Mouse (Mus musculus): ENCODE data around the gene Chek2.
"Not testable (repeated sequence)": the region's sequence is repeated elsewhere in the genome, so short reads cannot be mapped to it uniquely, and the experiment has no call there.

The Chek2 gene

DNA sequence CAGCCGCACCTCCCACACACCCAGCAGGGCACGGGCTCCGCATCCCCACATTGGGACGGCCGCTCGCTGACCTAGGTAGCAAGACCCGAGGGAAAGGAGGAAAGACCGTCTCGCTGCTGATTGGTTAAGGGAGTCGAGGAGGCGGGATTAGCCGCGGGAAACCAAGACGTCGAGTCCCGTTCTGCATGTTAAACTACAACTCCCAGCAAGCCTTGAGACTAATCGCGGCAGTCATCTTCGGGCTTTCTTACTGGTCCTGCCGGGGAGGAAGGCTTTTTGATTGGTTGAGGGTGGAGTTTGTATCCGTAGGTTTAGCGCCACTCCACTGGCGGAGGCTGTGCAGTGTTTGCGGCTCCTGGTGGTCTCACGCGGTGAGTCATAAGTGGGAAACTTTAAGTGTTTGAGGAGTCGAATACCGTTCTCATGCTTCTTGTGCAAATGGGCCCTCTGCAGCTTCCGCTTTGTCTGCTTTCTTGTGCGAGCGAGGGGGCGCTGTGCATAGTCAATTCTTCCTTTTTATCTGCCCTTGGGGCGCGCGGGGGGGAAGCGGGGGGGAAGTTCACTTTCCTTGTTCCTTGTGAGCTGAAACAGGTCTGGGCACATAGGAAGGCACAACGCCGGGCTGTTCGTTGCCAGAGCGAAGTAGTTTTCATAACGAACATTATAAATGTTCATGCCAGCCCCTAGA lies at the start of gene Chek2, which contains the start of gene Hscb:
TSS of gene Chek2 (plus strand) at position 302 of the 688 bp plus-strand sequence.
TSS of gene Hscb (minus strand) at position 100 of the 688 bp plus-strand sequence.
- DNase-seq (ENCODE audit: low spot score): peak; percentile 99

DNA sequence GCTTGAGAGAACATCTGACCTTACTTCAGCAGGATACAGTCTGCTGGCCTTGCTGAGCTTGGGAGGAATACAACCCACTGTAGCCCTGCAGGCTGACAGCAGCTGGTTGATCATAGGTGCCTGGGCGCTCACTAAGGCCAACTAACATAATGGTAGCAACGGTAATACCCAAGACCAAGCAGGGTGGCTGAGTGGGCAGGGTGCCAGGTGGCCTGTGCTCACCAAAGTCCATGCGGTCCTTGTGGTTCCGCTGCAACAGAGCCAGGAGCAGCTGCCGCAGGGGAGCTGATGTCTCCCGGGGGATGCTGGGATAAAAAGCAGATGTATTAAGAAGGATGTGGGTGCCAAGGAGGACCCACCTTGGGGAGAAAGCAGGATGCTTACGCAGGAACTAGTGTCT lies 45.4 kb upstream of the Chek2 start:
- no peak for DNase-seq (ENCODE audit: low spot score)

DNA sequence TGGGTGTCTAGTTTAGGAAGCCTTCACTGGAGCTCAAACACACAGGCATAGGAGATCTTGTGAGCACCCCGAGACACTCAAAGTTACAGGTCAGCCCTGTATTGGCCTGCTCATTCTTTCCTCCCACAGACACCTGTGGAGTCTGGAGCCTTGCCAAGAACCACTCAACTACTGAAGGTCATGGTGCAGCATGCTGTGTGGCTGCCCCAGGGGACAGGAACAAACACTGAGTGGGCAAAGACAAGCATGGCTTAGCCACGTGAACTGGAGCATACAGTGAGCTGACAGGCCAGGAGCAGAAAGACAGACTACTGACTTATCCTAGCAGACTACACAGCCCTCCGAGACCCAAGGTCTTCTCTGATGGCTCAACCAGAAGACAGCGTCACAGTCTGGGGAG lies 42.1 kb upstream of the Chek2 start:
- no peak for DNase-seq (ENCODE audit: low spot score)

DNA sequence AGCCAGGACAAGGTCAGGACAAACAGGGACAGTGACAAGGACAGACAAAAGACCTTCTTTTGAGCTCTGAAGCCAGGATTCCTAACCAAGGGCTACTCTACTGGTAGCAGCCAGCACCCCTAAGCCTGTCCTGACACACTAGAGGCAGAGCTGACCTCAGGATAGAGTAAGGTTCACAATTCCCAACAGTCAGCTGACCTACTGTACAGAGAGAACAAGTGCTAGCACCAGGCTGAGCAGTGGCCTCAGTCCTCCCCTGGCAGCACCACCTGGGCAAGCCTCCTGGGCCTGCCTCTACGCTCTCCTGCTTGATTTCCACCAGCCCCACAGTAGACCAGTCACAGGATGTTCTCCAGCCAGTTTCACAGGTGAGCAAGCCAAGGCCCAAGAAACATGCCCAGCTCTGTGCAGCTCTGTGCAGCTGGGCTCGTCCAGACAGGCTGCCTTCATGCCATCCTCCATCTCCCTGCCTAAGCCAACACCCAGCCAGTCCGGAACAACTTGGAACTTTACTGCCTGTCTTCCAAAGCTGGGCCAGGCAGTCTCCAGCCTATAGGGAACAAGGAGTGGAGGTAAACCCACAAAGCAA lies 38.6 kb upstream of the Chek2 start:
- DNase-seq (ENCODE audit: low spot score): no peak

DNA sequence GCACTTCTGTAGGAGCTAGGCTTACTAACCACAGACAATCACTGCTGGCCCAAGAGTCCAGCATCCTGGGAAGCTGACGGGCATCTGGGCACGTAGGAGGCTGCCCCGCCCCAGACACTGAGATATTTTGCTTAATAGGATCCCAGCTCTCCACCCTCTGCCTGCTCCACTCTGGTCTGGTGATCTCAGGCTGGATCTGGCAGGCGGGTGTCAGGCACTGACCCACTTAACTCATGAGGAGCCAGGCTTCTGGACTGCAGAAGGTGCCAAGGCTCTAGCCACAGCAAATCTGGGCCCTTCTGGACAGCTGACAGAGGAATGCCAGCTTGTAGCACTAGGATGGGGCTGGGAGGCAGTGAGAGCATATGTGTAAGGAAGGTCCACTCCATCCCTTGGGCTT lies 37.6 kb upstream of the Chek2 start:
- DNase-seq (ENCODE audit: low spot score): peak; percentile 67

DNA sequence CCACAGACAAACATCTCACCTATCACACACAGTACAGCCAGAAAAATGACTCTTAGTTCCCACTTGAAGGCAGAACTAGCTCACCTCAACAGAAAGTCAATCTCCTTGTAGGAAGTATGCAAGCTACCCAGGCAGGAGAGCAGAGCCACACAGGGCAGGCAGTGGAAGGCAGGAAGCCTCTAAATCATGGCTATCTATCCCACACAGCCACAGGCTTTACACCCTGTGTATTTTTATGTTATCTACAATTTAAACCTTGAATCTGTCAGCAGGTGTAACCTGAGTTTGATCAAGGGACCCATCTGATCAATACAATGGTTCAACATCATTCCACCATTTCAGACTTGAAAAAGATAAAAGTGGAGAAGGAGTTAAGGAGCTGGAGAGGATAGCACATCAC lies 37.0 kb upstream of the Chek2 start:
- no peak for DNase-seq (ENCODE audit: low spot score)

DNA sequence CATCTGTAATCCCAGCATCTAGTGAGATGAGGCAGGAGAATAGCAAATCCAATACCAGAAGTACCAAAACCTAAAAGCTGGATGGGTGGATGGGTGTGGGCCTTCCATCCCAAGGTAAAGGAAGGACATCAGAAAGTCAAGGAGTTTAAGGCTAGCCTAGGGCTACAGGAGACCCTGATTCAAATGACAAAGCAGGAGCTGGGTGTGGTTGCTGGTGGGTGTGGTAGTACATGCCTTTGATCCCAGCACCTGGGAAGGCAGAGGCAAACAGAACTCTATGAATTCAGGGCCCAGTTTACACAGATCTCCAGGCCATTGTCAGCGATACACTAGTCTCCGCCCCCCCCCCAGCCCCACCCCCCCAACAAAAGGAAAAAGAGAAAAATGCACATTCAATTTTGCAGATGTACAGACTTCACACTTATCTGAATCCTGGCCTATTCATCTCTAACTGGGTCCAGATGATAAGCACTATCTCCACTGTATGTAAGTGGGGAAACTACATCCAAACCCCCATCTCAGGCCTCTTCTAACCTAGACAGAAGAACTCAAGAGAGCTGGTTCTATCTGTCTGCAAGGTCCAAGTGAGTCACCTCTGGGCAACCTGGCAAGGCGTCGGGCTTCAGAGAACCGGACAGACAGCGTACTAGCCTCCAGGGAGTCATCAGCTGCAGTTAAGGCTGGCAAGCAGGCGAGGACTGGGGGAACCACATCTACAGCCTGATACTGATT lies 35.6 kb upstream of the Chek2 start:
- DNase-seq (ENCODE audit: low spot score): peak; percentile 29

DNA sequence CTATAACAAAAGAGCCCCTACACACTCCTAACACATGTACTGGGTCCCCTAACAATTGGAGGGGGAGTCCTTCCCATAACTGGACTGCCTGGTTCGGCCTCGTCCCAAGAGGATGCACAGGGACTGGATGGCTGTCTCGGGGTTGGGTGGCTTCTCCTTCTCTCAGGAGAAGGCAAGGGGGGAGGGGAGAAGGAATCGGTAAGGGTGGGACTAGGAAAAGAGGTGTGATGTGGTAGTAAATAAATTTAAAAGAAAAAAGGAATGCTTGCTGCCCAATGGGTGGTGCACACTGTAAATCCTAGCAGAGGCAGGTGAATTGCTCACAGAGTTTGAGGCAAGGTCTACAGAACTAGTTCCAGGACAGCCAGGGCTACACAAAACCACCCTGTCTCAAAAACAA lies 33.6 kb upstream of the Chek2 start:
- no peak for DNase-seq (ENCODE audit: low spot score)

DNA sequence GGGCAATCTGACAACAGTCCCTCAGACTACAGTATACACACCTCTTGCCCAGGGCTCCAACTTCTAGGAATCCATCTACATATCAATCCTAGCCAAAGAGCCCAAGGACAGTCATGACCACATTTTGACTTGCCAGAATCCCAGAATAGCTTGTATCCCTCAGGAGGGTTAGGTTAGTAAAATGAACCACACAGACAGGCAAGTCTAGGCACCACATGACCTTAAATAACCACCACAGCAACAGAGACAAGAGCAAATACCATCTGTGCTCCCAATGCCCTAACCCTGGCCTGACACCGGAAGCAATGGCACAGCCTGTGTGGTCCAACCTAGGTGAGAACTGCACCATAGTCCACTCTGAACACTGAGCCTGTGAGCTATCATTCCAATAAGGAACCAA lies 33.1 kb upstream of the Chek2 start:
- DNase-seq (ENCODE audit: low spot score): no peak

DNA sequence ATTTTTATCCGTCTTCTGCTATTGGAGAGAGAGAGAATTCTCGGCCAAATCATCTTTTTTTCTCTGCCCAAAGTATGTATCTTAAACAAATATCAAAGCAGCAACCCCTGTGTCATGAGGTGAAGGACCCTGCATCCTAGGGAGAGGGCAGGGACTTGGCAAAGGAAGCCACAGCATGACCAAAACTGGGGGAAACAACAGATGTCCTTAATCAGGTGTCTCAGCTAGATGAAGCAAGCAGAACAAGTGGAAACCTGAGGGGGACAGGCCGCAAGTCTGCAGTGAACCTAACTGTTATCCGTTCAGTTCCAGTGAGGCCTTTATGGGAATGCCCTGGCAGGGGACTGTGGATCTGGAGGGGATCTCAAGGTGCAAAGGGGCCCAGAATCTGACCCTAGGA lies 32.3 kb upstream of the Chek2 start:
- DNase-seq (ENCODE audit: low spot score): no peak

DNA sequence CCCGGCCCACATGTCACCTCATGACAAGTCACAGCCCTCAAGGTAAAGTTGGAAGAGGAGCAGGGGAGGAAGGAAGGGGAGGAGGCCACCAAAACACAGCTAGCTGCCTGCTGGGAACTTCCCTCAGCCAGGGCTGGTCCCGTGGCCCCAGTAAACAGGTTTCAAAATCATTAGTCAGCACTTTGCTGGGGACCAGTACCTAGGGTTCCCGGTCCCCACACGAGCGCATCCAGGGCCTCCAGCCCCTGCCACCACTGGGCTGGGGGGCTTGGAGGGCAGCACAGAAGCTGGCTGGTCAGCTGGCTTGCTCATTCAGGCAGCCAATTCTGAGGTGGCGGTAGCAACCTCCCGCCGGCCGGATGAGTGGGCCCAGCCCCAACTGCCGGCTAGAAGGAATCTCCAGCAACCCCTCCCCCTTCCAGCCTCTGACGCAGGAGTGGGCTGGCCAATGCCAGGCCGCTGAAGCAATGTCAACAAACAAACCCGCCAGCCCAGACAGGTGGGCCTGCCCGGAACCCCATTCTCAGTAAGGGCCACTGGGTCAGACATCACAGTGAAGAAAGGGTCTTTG lies 31.6 kb upstream of the Chek2 start:
- peak; percentile 83 for DNase-seq (ENCODE audit: low spot score)

DNA sequence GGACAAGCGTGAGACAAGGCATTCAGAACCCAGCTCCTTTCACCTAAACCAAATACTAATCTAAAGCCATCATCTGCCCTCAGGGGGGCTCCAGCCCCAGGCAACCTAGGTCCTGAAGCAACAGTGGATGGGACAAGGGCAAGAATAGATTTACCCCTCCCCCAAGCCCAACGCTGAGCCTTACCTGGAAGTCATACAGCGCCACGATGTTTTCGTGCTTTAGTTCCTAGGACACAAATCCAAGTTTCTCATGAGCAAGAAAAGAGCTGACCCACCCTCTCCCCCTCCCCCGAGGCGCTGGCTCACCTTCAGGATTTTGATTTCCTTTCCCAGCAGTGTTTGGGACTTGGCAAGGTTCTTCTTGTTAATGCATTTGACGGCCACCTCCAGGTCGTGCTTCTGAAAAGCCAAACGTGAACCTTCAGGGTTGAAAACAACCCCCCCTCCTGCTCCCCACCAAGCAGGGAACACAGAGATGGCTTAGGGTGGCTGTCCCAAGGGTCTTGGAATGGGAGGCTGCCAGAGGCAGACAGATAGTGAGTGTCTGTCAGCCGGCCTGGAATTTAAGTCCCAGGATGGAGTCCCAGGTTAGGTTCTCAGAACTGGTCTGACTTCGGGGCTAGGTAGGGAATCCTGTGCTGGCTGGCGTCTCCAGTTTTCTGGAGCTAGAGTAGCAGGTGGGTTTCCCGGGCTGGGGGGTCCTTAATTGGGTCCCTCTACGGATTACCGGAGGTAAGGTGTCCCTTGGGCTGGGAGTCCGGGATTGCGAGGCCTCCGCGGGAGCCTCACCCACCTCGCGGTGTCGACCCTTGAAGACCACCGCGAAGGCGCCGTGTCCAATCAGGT lies 30.7 kb upstream of the Chek2 start:
- DNase-seq (ENCODE audit: low spot score): peak; percentile 64

DNA sequence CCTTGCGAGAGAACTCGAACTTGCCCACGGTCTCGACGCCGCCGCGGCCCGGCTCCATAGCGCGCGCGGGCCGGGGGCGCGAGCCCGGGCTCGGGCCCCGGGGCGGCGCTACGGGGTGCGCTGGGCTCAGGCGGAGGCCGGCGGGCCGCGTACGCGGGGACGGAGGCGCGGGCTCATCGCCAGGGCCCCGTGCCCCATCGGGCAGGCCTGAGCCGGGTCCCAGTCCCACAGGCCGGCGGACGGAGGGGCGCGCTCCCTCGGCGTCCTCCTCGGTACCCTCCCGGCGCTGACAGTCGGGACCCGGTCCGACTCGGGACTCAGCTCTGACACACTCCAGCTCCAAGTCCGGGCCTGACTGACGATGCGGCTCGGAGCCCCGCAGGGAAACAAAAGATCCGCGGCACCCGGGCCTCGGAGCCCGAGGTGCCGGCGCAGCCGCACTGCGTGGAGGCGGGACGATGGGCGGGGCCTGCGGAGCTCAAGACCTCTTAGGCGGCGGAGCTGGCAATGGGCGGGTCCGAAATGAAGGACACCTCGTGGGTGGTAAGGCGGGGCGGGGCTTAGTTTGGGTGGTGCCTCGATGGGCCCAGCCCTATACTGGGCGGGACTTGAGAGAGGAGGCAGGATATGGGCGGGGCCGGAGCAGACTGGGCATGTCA lies 30.0 kb upstream of the Chek2 start, which contains the start of gene Ulk1:
TSS of gene Ulk1 (minus strand) at position 431 of the 659 bp plus-strand sequence.
- DNase-seq (ENCODE audit: low spot score): peak; percentile 99

DNA sequence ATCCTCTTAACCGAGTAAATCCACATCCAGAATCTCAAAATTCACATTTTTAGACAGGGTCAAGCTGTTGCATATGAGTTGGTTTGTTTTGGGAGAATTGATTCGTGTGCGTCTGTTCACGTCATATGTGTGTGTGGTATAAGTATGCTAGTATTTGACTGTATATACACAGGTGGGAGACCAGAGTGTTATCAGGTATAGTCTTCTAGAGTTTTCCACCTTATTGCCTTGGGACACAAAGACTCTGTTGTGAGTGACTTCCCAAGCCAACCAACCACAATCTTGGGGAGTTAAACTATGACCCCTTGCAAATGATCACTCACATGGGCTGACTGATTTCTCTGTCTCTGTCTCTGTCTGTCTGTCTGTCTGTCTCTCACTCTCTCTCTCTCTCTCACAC lies 15.4 kb upstream of the Chek2 start:
- no peak for DNase-seq (ENCODE audit: low spot score)

DNA sequence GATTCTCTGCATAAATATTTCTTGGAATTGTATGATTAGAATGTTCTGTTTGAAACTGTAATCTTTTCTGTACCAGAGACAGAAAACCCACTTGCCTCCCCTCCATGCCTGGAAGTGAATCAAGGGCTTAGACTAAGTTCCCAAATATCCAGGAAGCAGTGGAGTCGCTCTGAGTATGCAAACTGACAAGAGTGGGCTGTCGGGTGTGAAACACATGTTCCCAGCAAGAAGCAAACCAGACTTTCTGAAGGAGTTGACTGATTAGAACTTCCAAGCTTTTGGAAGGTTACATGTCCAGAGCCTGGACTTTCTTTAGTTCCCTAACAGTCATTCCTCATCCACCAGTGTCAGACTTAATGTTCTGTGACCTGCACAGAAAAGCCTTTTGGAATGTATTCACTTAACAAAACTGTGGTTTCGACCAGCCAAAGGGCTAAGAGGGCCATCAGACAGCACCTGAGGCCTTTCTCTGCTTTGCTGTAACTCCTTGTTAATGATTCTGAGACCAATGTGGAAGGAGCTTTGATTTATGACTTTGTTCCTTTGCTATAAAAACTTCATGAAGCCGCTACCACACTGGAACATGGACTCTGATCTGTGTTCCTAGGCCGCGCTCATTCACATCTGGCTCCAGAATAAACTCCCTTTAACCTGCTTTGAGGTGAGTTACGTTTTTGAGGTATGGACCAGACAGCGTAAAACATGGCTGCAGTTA lies 12.8 kb upstream of the Chek2 start:
- no peak for DNase-seq (ENCODE audit: low spot score)

DNA sequence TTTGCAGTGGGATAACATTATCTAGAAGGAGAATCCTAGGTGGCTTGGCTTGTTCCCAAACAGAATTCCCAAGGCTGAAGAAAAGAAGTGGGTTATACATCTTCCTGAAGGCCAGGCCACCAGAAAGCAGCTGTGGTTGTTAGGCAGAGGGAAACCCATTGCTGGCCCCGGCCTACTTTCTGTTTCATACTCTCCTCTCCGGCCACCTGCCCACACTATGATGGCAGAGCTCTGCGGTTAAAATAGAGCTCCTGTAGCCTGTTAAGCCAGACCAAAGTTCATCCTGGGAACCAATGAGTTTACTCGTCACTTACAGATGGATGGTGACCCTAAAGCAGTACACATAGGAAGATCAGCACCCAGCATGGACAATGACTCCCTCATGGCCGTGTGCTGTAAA lies 12.2 kb upstream of the Chek2 start:
- DNase-seq (ENCODE audit: low spot score): no peak

DNA sequence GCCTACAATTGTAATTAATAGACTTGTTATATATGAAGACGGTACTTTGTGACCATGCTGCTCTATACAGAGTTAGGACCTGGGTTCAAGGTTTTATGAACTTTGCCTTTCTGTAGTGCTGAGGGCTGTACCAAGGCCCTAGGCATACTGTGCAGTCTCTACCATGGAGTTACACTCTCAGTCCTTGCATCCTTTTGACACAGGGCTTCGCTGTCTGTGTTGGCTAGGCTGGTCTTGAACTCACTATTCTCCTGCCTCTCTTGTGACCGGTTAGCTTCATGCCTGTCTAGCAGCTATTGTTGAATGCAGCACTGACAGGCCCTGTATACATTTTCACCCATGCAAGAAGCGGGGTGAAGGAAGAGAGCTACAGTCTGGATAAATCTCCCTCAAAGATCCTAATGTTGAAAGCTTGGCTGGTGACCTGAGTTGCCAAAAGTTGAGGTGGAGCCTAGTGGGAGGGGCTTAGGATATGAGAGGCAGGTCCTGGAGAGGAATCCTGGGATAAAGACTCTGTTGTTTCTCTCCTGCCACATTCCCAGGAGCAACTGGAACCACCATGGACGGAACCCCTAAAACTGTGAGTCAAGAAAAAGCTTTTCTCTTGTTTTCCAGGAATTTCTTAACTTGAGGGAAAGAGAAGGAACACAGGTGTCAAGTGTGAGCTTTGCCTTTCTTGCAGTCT lies 8.6 kb upstream of the Chek2 start:
- DNase-seq (ENCODE audit: low spot score): no peak

DNA sequence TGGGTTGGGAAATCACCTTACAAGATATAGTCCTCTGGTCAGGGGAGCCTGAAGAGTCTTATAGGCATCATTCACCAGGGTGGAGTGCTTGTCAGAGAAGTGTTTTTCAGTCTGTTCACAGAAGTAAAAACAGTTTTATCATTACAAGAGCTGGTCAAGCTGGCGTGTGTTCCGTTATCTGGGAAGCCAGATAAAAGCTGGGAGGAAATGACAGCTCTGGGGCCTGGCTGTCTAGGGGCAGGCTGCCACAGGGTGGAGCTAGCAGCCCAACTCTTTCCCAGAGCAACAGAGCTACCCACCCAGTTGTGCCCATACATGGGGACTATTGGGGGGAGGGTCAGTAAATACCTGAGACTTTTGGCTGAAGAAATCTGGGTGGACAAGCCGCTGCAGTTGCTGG lies 3.8 kb upstream of the Chek2 start:
- DNase-seq (ENCODE audit: low spot score): no peak

DNA sequence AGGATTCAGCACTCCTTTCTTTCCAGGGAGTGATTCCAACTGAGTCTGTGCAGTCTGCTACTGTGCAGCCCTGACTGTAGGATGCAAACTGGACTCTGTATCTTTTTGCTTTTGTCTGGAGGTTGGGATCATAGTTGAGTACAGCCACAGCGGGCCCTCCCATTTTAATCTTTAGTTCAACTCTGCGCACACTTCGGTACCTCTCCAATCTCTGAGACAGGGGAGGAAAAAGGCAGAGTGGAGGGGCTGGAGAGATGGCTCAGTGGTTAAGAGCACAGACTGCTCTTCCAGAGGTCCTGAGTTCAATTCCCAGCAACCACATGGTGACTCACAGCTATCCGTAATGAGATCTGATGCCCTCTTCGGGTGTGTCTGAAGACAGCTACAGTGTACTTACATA lies 1.8 kb upstream of the Chek2 start:
- DNase-seq (ENCODE audit: low spot score): not testable (repeated sequence)

DNA sequence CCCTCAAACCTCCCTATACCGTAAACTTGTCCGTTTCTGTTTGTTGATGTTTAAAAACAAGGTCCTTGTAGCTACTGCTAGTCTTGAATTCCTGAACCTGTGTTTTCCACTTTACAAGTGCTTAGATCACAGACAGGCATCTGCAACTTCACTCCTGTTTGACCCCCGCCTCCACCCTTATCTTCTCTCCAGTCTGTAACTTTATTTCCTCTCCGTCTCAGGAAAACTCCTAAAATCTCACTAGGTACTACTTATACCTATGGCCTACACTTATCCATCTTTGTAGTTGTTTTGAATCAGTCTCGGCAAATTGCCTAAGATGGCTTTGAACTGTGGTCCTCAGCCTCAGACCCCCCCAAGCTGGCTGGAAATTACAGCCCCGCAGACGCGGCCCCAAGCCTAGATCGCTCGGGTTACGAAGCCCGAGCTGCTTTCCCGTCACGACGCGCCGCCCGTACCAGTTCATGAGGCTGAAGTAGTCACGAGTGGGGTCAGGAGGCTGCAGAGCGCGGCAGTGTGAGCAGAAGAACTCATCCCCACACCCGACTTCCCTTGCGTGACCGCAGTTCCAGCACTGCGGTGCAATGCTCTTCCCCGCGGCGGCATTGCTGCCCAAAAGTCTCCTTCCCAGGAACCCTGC lies 621 bp upstream of the Chek2 start:
- no peak for DNase-seq (ENCODE audit: low spot score)

All from adipocyte (in vitro differentiated cells).